Mouse (Mus musculus): ENCODE data around the gene Myo9a.

GRCm38 (mm10) chr9:59951943-59952342 lies 201.2 kb downstream of the Myo9a start:
- TF ChIP-seq CTCF (IDR thresholded peaks at IDR 0.05; ENCODE audit: borderline replicate concordance, control insufficient read depth, extremely low read depth, insufficient read depth, low read length, poor library complexity) (no peak), POLR2A (IDR thresholded peaks at IDR 0.05; ENCODE audit: control insufficient read depth, extremely low read depth, insufficient read depth, low read length, poor library complexity) (no peak)

All from thymus, adult 2 months (tissue).